Mouse (Mus musculus) intestine, embryonic 14.5 days (tissue): ENCODE measurements around the gene Phf19. TPM values are rescaled to one million over a fixed set of nuclear protein-coding genes. Genes with fewer than 3 reads are reported as not detected.

Experiments used
- ATAC-seq: fragments of 200-750 bp; cut with Nextera tagmentation; replicated peaks from 2 replicates; pipeline ENCODE4 v1.8.0; 2017; ENCODE audit warnings: low read depth, moderate number of reproducible peaks, moderate TSS enrichment, moderate library complexity; ENCODE audit not compliant: low FRiP score, low TSS enrichment
- DNase-seq: peaks from one replicate; pipeline ENCODE4 v3.0.0-alpha.2; 2018; ENCODE audit warnings: low spot score
- H3K27ac ChIP-seq: fragments of 300-500 bp; sonication (generic); 2 replicates; pipeline ENCODE4 v1.5.1; 2014; ENCODE audit warnings: low read depth, mild to moderate bottlenecking, control low read depth
- H3K27me3 ChIP-seq: fragments of 300-500 bp; sonication (generic); replicated peaks from 2 replicates; pipeline ENCODE4 v1.6.1; 2014; ENCODE audit warnings: low read length, control low read depth; ENCODE audit not compliant: control insufficient read depth, insufficient read depth
- H3K36me3 ChIP-seq: fragments of 300-500 bp; sonication (generic); 2 replicates; pipeline ENCODE4 v1.6.1; 2014; ENCODE audit warnings: low read length, control low read depth; ENCODE audit not compliant: control insufficient read depth, insufficient read depth
- H3K4me1 ChIP-seq: fragments of 300-500 bp; sonication (generic); replicated peaks from 2 replicates; pipeline ENCODE4 v1.6.1; 2014; ENCODE audit warnings: low read length, control low read depth, mixed read lengths; ENCODE audit not compliant: control insufficient read depth, insufficient read depth
- H3K4me2 ChIP-seq: fragments of 300-500 bp; sonication (generic); 2 replicates; pipeline ENCODE4 v1.6.1; 2014; ENCODE audit warnings: low read length
- H3K4me3 ChIP-seq: fragments of 300-500 bp; sonication (generic); 2 replicates; pipeline ENCODE4 v1.5.1; 2014; ENCODE audit warnings: low read depth, low read length, control low read depth, mixed read lengths
- H3K9ac ChIP-seq: fragments of 300-500 bp; sonication (generic); 2 replicates; pipeline ENCODE4 v1.6.1; 2014; ENCODE audit warnings: mild to moderate bottlenecking, low read length
- H3K9me3 ChIP-seq: fragments of 300-500 bp; sonication (generic); 2 replicates; pipeline ENCODE4 v1.6.1; 2016; ENCODE audit warnings: low read length, control low read depth; ENCODE audit not compliant: control insufficient read depth
- WGBS: fragments of 180-500 bp; shearing (Covaris S2); extraction: QIAGEN DNeasy Blood & Tissue Kit; methylation state at CpG from one replicate; pipeline ENCODE4 v1.1.7; 2014; 5-methylcytosine and 5-hydroxymethylcytosine counted together
- polyA plus RNA-seq: library from polyadenylated mRNA; unstranded; fragments of >200 nt; fragmentation: Nextera tagmentation; extraction: Ambion mirVana; gene quantifications from 2 replicates; pipeline ENCODE4 v1.2.1, GENCODE M21; 2014

The Phf19 gene
- polyA plus RNA-seq, 1 experiment from 2014 or later = 8.3 TPM

DNA sequence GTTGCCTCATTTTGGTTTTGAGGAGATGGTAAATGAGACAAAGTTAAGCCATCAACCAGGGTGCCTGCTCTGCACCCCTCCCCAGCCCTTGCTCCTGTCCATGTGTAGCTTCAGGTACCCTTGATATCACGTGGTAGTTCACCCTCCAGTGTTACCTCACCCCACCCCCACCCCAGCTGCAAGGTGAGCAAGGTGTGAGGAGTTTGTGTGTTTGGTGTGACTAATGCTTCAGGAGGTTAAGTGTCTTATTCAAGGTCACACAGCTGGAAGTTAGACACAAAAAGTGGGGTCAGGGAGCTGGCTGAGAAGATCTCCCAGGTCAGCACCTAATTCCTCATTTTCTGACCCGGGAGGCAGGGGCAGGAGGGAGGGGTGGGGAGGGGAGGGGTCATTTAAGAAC, 8.9 kb upstream of the Phf19 start:
- Histone ChIP-seq H3K9ac (no peak overlapping the region), H3K27me3 (no peaks in the 10 kb centered on the region), H3K36me3 (no peaks in the 10 kb centered on the region), H3K4me2 (no peak overlapping the region), H3K27ac (no peak overlapping the region), H3K9me3 (no peaks in the 10 kb centered on the region), H3K4me1 (no peaks in the 10 kb centered on the region), H3K4me3 (no peak overlapping the region)
- 11% methylated on average over 2 of the region's 2 CpGs for WGBS
- ATAC-seq = no peak
- no peak for DNase-seq

- DNase-seq = no peak
- H3K27ac ChIP-seq = no peak overlapping the region
- H3K9ac ChIP-seq = no peak overlapping the region
- 36% methylated on average over 2 of the region's 2 CpGs for WGBS
- H3K9me3 ChIP-seq = no peaks in the 10 kb centered on the region
- H3K4me2 ChIP-seq = no peak overlapping the region
- H3K36me3 ChIP-seq = no peaks in the 10 kb centered on the region
- H3K4me3 ChIP-seq = no peak overlapping the region
- no peaks in the 10 kb centered on the region for H3K27me3 ChIP-seq
- no peaks in the 10 kb centered on the region; the same call in 1 of the 2 replicates for H3K4me1 ChIP-seq
- ATAC-seq = no peak
Measured at GRCm38 (mm10) chr2:34920144-34920543, 6.3 kb upstream of the Phf19 start.

- peaks cover 6% of the 10 kb centered on the region; the same call in 1 of the 2 replicates for H3K4me1 ChIP-seq
- no peak overlapping the region; the same call in 1 of the 2 replicates for H3K4me2 ChIP-seq
- no peak overlapping the region for H3K4me3 ChIP-seq
- no peaks in the 10 kb centered on the region for H3K9me3 ChIP-seq
- 55% methylated on average over 2 of the region's 2 CpGs for WGBS
- H3K36me3 ChIP-seq = no peaks in the 10 kb centered on the region
- DNase-seq (peak; percentile 60), ATAC-seq (no peak)
- H3K27me3 ChIP-seq = peaks cover 17% of the 10 kb centered on the region; the same call in 1 of the 2 replicates
- no peak overlapping the region for H3K9ac ChIP-seq
- H3K27ac ChIP-seq = peak overlapping the region; percentile 27; the same call in 1 of the 2 replicates
Measured at GRCm38 (mm10) chr2:34915103-34915502, 1.3 kb upstream of the Phf19 start.

DNA sequence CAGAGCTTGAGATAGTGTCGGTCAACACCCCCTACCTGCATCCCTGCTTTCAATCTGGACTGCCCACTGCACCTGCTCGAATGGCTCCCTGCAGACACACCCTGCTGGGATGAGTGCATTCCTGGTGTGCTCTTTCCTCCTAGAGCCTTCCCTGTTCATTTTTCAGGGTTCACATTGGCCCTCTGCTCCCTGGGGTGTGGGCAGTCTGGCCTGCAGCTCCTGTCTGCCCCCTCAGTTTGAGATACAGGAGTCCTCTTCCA, 927 bp upstream of the Phf19 start:
- no peaks in the 10 kb centered on the region for H3K9me3 ChIP-seq
- no peaks in the 10 kb centered on the region for H3K36me3 ChIP-seq
- H3K9ac ChIP-seq = no peak overlapping the region
- ATAC-seq (peak; percentile 58; the same call in 1 of the 2 replicates), DNase-seq (no peak)
- peak overlapping the region; percentile 65 for H3K4me2 ChIP-seq
- H3K4me1 ChIP-seq = peaks cover 6% of the 10 kb centered on the region; the same call in 1 of the 2 replicates
- peaks cover 17% of the 10 kb centered on the region; the same call in 1 of the 2 replicates for H3K27me3 ChIP-seq
- 17% methylated on average over 2 of the region's 2 CpGs for WGBS
- H3K27ac ChIP-seq = peak overlapping the region; percentile 27; the same call in 1 of the 2 replicates
- H3K4me3 ChIP-seq = no peak overlapping the region

DNA sequence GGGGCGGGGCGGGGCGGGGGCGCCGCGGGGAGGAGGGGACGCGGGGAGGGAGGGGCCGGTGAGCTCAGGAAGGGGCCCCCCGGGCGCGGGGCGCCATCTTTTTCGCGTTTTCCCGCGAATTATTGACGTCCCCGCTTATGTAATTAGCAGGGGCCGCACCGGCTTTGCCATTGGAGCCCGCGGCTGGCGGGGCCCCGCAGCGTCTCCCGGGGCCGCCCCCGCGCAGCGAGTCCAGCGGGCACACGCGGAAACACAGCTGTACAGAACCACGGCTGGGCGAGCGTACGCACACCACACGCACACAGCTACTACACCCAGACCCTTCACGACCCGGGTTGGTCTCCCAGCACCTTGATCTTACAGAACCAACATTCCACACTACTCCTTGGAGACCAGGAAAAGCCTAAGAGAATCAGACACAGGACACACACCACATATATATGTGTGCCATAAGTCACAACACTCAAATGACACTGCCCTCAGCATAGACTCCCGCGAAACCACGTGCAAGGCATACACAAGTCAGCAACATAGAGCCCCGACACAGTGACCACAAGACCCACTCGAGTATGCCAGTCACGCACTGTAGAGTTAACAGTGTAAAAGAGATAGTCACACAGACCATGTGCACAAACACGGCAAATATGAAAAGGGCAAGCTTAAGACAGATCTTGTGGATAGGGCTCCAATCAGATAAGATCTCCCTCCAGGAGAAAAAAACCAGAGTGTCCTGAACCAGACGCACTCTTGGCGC, 420 bp upstream of the Phf19 start:
- Histone ChIP-seq H3K4me2 (peak overlapping the region; percentile 65), H3K27me3 (peaks cover 17% of the 10 kb centered on the region; the same call in 1 of the 2 replicates), H3K9ac (peak overlapping the region; percentile 42), H3K9me3 (no peaks in the 10 kb centered on the region), H3K27ac (peak overlapping the region; percentile 27; the same call in 1 of the 2 replicates), H3K36me3 (no peaks in the 10 kb centered on the region), H3K4me3 (peak overlapping the region; percentile 45), H3K4me1 (peaks cover 6% of the 10 kb centered on the region; the same call in 1 of the 2 replicates)
- DNase-seq (no peak), ATAC-seq (peak; percentile 73)
- WGBS = 3% methylated on average over 41 of the region's 50 CpGs

- Histone ChIP-seq H3K36me3 (no peaks in the 10 kb centered on the region), H3K4me2 (peak overlapping the region; percentile 65), H3K27me3 (peaks cover 17% of the 10 kb centered on the region; the same call in 1 of the 2 replicates), H3K9ac (0 out of 2 replicates have a peak overlapping the region, but pooled peaks have one; percentile 4), H3K4me3 (0 out of 2 replicates have a peak overlapping the region, but pooled peaks have one; percentile 45), H3K9me3 (no peaks in the 10 kb centered on the region), H3K4me1 (peaks cover 6% of the 10 kb centered on the region; the same call in 1 of the 2 replicates), H3K27ac (no peak overlapping the region)
- 39% methylated on average over 7 of the region's 7 CpGs for WGBS
- no peak for ATAC-seq
- DNase-seq = no peak
Measured at GRCm38 (mm10) chr2:34912613-34913012, 1.2 kb downstream of the Phf19 start.

GRCm38 (mm10) chr2:34911871-34912270, 2.0 kb downstream of the Phf19 start:
- H3K27ac ChIP-seq = no peak overlapping the region
- WGBS = 84% methylated on average over 5 of the region's 5 CpGs

GRCm38 (mm10) chr2:34909719-34910118, 4.1 kb downstream of the Phf19 start:
- H3K27me3 ChIP-seq = peaks cover 17% of the 10 kb centered on the region; the same call in 1 of the 2 replicates
- DNase-seq (no peak), ATAC-seq (no peak)
- no peaks in the 10 kb centered on the region for H3K9me3 ChIP-seq
- no peak overlapping the region for H3K27ac ChIP-seq
- no peaks in the 10 kb centered on the region for H3K36me3 ChIP-seq
- H3K4me1 ChIP-seq = peaks cover 6% of the 10 kb centered on the region; the same call in 1 of the 2 replicates
- no peak overlapping the region for H3K4me3 ChIP-seq
- H3K9ac ChIP-seq = no peak overlapping the region
- 90% methylated on average over 4 of the region's 4 CpGs for whole genome bisulfite sequencing
- no peak overlapping the region for H3K4me2 ChIP-seq

More at GRCm38 (mm10) chr2:34911871-34912270, 2.0 kb downstream of the Phf19 start:
- Histone ChIP-seq H3K27me3 (peaks cover 17% of the 10 kb centered on the region; the same call in 1 of the 2 replicates), H3K4me2 (no peak overlapping the region), H3K4me1 (peaks cover 6% of the 10 kb centered on the region; the same call in 1 of the 2 replicates), H3K4me3 (no peak overlapping the region), H3K9ac (no peak overlapping the region), H3K9me3 (no peaks in the 10 kb centered on the region), H3K36me3 (no peaks in the 10 kb centered on the region)
- no peak for DNase-seq
- ATAC-seq = no peak
